12 mouse cellular contexts compared by ENCODE assay signal in genomic region chr5:90458727-90459126, GRCm38 (mm10). TPM values are rescaled to one million over a fixed set of nuclear protein-coding genes. Genes with fewer than 3 reads are reported as not detected.
"Had no signal": no experiment of that assay in that cellular context is flagged by ENCODE, and none has a peak within 500 bp of the region (broad histone marks: within the 10 kb centered on the region; RNA-seq: fewer than 3 reads in every experiment).

No protein-coding gene starts in this region.

- H3K4me2 ChIP-seq: limb, embryonic 15.5 days; liver, embryonic 12.5 days; midbrain, embryonic 11.5 days; midbrain, embryonic 15.5 days; neural tube, embryonic 12.5 days had no signal

- H3K4me3 ChIP-seq: limb, embryonic 15.5 days; liver, embryonic 12.5 days; megakaryocyte, embryonic 14.5 days; midbrain, embryonic 15.5 days; neural tube, embryonic 12.5 days had no signal

- H3K9me3 ChIP-seq: limb, embryonic 15.5 days; liver, embryonic 12.5 days; megakaryocyte, embryonic 14.5 days; midbrain, embryonic 15.5 days; neural tube, embryonic 12.5 days had no signal

- ATAC-seq: liver, embryonic 12.5 days; midbrain, embryonic 15.5 days had no signal

- H3K9ac ChIP-seq: limb, embryonic 15.5 days; liver, embryonic 12.5 days; midbrain, embryonic 15.5 days; neural tube, embryonic 12.5 days had no signal

- H3K4me1 ChIP-seq: limb, embryonic 15.5 days; liver, embryonic 12.5 days; megakaryocyte, embryonic 14.5 days; midbrain, embryonic 15.5 days; neural tube, embryonic 12.5 days had no signal

- DNase-seq: kidney, adult 2 months; kidney, postnatal 25 days; layer of hippocampus, adult 9-11 months; layer of hippocampus, postnatal 36 days; lung, postnatal 4 days; thymus, postnatal 36 days had no signal

- H3K27me3 ChIP-seq: limb, embryonic 15.5 days; liver, embryonic 12.5 days; megakaryocyte, embryonic 14.5 days; midbrain, embryonic 15.5 days; neural tube, embryonic 12.5 days had no signal

- H3K36me3 ChIP-seq: limb, embryonic 15.5 days; liver, embryonic 12.5 days; midbrain, embryonic 15.5 days; neural tube, embryonic 12.5 days had no signal

- H3K27ac ChIP-seq: limb, embryonic 15.5 days; liver, embryonic 12.5 days; midbrain, embryonic 15.5 days; neural tube, embryonic 12.5 days had no signal

RNA-seq across cellular contexts. Expression of gene Alb, which starts 2.0 kb away (rescaled TPM):
- polyA plus RNA-seq: midbrain, embryonic 11.5 days had no signal

RNA-seq across cellular contexts. Expression of gene Afp, which starts 31.8 kb away (rescaled TPM):
- polyA plus RNA-seq: midbrain, embryonic 11.5 days had no signal
